Mouse (Mus musculus) intestine, postnatal 0 days (tissue): ENCODE results near the gene 2810004N23Rik. TPM values are rescaled to one million over a fixed set of nuclear protein-coding genes. Genes with fewer than 3 reads are reported as not detected.

Source experiments
- ATAC-seq: fragments of 200-750 bp; cut with Nextera tagmentation; 2 replicates; pipeline ENCODE4 v1.8.0; 2017; ENCODE audit warnings: mild to moderate bottlenecking, moderate TSS enrichment, moderate library complexity
- H3K27ac ChIP-seq: fragments of 300-500 bp; sonication (generic); 2 replicates; pipeline ENCODE4 v1.5.1; 2014; ENCODE audit warnings: mild to moderate bottlenecking, low read depth, low read length, moderate library complexity
- H3K27me3 ChIP-seq: fragments of 300-500 bp; sonication (generic); replicated peaks from 2 replicates; pipeline ENCODE4 v1.6.1; 2014; ENCODE audit warnings: low read length, mixed read lengths; ENCODE audit not compliant: control insufficient read depth, insufficient read depth
- H3K36me3 ChIP-seq: fragments of 300-500 bp; sonication (generic); 2 replicates; pipeline ENCODE4 v1.6.1; 2014; ENCODE audit warnings: mild to moderate bottlenecking, moderate library complexity; ENCODE audit not compliant: control insufficient read depth, insufficient read depth
- H3K4me1 ChIP-seq: fragments of 300-500 bp; sonication (generic); replicated peaks from 2 replicates; pipeline ENCODE4 v1.6.1; 2014; ENCODE audit warnings: antibody characterized with exemption, low read length, mixed read lengths; ENCODE audit not compliant: control insufficient read depth, insufficient read depth
- H3K4me2 ChIP-seq: fragments of 300-500 bp; sonication (generic); replicated peaks from 2 replicates; pipeline ENCODE4 v1.6.1; 2014; ENCODE audit warnings: low read depth, mild to moderate bottlenecking, moderate library complexity
- H3K4me3 ChIP-seq: fragments of 300-500 bp; sonication (generic); 2 replicates; pipeline ENCODE4 v1.5.1; 2014; ENCODE audit warnings: low read depth, low read length
- H3K9ac ChIP-seq: fragments of 300-500 bp; sonication (generic); 2 replicates; pipeline ENCODE4 v1.6.1; 2014; ENCODE audit warnings: mild to moderate bottlenecking, low read depth, low read length
- H3K9me3 ChIP-seq: fragments of 300-500 bp; sonication (generic); 2 replicates; pipeline ENCODE4 v1.6.1; 2016; ENCODE audit warnings: mixed run types; ENCODE audit not compliant: control insufficient read depth
- CTCF ChIP-seq: sonication (generic); IDR thresholded peaks from 2 replicates; pipeline ENCODE4 v1.5.1; 2016; ENCODE audit warnings: low read depth, mild to moderate bottlenecking, control low read depth, antibody characterized with exemption, moderate library complexity
- WGBS: fragments of 180-500 bp; shearing (Covaris S2); extraction: QIAGEN DNeasy Blood & Tissue Kit; methylation state at CpG from one replicate; pipeline ENCODE4 v1.1.7; 2014; 5-methylcytosine and 5-hydroxymethylcytosine counted together
- polyA plus RNA-seq: library from polyadenylated mRNA; unstranded; fragments of >200 nt; fragmentation: Nextera tagmentation; extraction: Ambion mirVana; gene quantifications from 2 replicates; pipeline ENCODE4 v1.2.1, GENCODE M21; 2015

The 2810004N23Rik gene
- polyA plus RNA-seq, 1 experiment from 2014 or later, result 17.7 TPM

- no peak overlapping the region for H3K9ac ChIP-seq
- no peak overlapping the region for H3K4me2 ChIP-seq
- 80% methylated on average over 6 of the region's 6 CpGs for WGBS
- no peaks in the 10 kb centered on the region for H3K36me3 ChIP-seq
- H3K4me3 ChIP-seq, result no peak overlapping the region
- H3K27me3 ChIP-seq, result no peaks in the 10 kb centered on the region
- H3K9me3 ChIP-seq, result no peaks in the 10 kb centered on the region
- no peak for ATAC-seq
- TF ChIP-seq CTCF, result peak; percentile 30
- no peak overlapping the region for H3K27ac ChIP-seq
- H3K4me1 ChIP-seq, result no peaks in the 10 kb centered on the region
Observed at GRCm38 (mm10) chr8:124823497-124823896, 39.4 kb downstream of the 2810004N23Rik start.

GRCm38 (mm10) chr8:124820125-124820524 lies 42.8 kb downstream of the 2810004N23Rik start:
- no peak for TF ChIP-seq CTCF
- no peak overlapping the region for H3K9ac ChIP-seq
- H3K4me3 ChIP-seq, result no peak overlapping the region
- ATAC-seq, result no peak
- H3K4me2 ChIP-seq, result no peak overlapping the region
- H3K36me3 ChIP-seq, result no peaks in the 10 kb centered on the region
- H3K27ac ChIP-seq, result no peak overlapping the region
- H3K4me1 ChIP-seq, result no peaks in the 10 kb centered on the region
- no peaks in the 10 kb centered on the region for H3K27me3 ChIP-seq
- WGBS, result 43% methylated on average over 11 of the region's 11 CpGs
- no peaks in the 10 kb centered on the region for H3K9me3 ChIP-seq

- Histone ChIP-seq H3K27ac (no peak overlapping the region), H3K4me1 (no peaks in the 10 kb centered on the region), H3K36me3 (no peaks in the 10 kb centered on the region), H3K9ac (no peak overlapping the region), H3K4me2 (no peak overlapping the region), H3K4me3 (no peak overlapping the region), H3K27me3 (no peaks in the 10 kb centered on the region), H3K9me3 (no peaks in the 10 kb centered on the region)
- ATAC-seq, result no peak
- no peak for TF ChIP-seq CTCF
- WGBS, result 52% methylated on average over 6 of the region's 6 CpGs
Observed at GRCm38 (mm10) chr8:124819612-124820115, 43.3 kb downstream of the 2810004N23Rik start.

GRCm38 (mm10) chr8:124817361-124817760 lies 45.6 kb downstream of the 2810004N23Rik start:
- no peaks in the 10 kb centered on the region for H3K36me3 ChIP-seq
- H3K9ac ChIP-seq, result no peak overlapping the region
- ATAC-seq, result no peak
- no peak overlapping the region for H3K4me2 ChIP-seq
- no peaks in the 10 kb centered on the region for H3K9me3 ChIP-seq
- no peak for TF ChIP-seq CTCF
- no peak overlapping the region for H3K4me3 ChIP-seq
- WGBS, result 91% methylated on average over 3 of the region's 3 CpGs
- H3K27ac ChIP-seq, result no peak overlapping the region
- H3K4me1 ChIP-seq, result no peaks in the 10 kb centered on the region
- no peaks in the 10 kb centered on the region for H3K27me3 ChIP-seq

- WGBS, result 93% methylated on average over 11 of the region's 11 CpGs
- TF ChIP-seq CTCF, result no peak
- Histone ChIP-seq H3K27ac (no peak overlapping the region), H3K4me3 (no peak overlapping the region), H3K9ac (no peak overlapping the region), H3K36me3 (no peaks in the 10 kb centered on the region), H3K9me3 (no peaks in the 10 kb centered on the region), H3K4me2 (no peak overlapping the region), H3K27me3 (no peaks in the 10 kb centered on the region), H3K4me1 (no peaks in the 10 kb centered on the region)
- no peak for ATAC-seq
Observed at GRCm38 (mm10) chr8:124816866-124817265, 46.1 kb downstream of the 2810004N23Rik start.

GRCm38 (mm10) chr8:124815870-124816269 lies 47.0 kb downstream of the 2810004N23Rik start:
- H3K4me1 ChIP-seq, result no peaks in the 10 kb centered on the region
- no peak overlapping the region for H3K4me3 ChIP-seq
- H3K27me3 ChIP-seq, result no peaks in the 10 kb centered on the region
- no peak overlapping the region for H3K4me2 ChIP-seq
- no peaks in the 10 kb centered on the region for H3K36me3 ChIP-seq
- H3K9me3 ChIP-seq, result no peaks in the 10 kb centered on the region
- WGBS, result 85% methylated on average over 12 of the region's 12 CpGs
- H3K27ac ChIP-seq, result no peak overlapping the region
- TF ChIP-seq CTCF, result no peak
- ATAC-seq, result no peak
- H3K9ac ChIP-seq, result no peak overlapping the region

GRCm38 (mm10) chr8:124813326-124813725 lies 49.6 kb downstream of the 2810004N23Rik start:
- H3K4me3 ChIP-seq, result no peak overlapping the region
- H3K36me3 ChIP-seq, result no peaks in the 10 kb centered on the region
- no peak overlapping the region for H3K9ac ChIP-seq
- H3K4me2 ChIP-seq, result no peak overlapping the region
- no peak for TF ChIP-seq CTCF
- H3K9me3 ChIP-seq, result no peaks in the 10 kb centered on the region
- WGBS, result 87% methylated on average over 4 of the region's 4 CpGs
- no peaks in the 10 kb centered on the region for H3K4me1 ChIP-seq
- ATAC-seq, result no peak
- H3K27ac ChIP-seq, result no peak overlapping the region
- no peaks in the 10 kb centered on the region for H3K27me3 ChIP-seq
